Mouse (Mus musculus): ENCODE measurements at regions not wholly inside any gene's neighbourhood (a gene's known extent, or its start where the extent isn't known, plus 50 kb on each side); places are given as distances from the start of the nearest gene placed in this dataset.
"Not testable (repeated sequence)": the region's sequence is repeated elsewhere in the genome, so short reads cannot be mapped to it uniquely, and the experiment has no call there.

GRCm38 (mm10) chr8:20429469-20429868, 66.5 kb upstream of the Gm15319 start:
- not testable (repeated sequence) for TF ChIP-seq CTCF (IDR thresholded peaks at IDR 0.05; ENCODE audit: borderline replicate concordance, extremely low read depth, insufficient read depth, insufficient read length); POLR2A (IDR thresholded peaks at IDR 0.05; ENCODE audit: borderline replicate concordance, extremely low read depth, insufficient read depth, insufficient read length, poor library complexity, severe bottlenecking)

Measured in brain, embryonic 14.5 days (tissue).